Mouse (Mus musculus) adrenal gland, adult 8-10 months (tissue): ENCODE results near the gene Rcc2. TPM values are rescaled to one million over a fixed set of nuclear protein-coding genes. Genes with fewer than 3 reads are reported as not detected.

Source experiments
- DNase-seq: peaks from one replicate; pipeline ENCODE4 v3.0.0; 2022
- total RNA-seq, 4 experiments: library from RNA; stranded (reverse); gene quantifications; 2 replicates each; pipeline ENCODE4 v1.2.4; 2022

Gene Rcc2
- 10 to 100 TPM; 71.0 to 87.5 (median 77.3) TPM for total RNA-seq

DNA sequence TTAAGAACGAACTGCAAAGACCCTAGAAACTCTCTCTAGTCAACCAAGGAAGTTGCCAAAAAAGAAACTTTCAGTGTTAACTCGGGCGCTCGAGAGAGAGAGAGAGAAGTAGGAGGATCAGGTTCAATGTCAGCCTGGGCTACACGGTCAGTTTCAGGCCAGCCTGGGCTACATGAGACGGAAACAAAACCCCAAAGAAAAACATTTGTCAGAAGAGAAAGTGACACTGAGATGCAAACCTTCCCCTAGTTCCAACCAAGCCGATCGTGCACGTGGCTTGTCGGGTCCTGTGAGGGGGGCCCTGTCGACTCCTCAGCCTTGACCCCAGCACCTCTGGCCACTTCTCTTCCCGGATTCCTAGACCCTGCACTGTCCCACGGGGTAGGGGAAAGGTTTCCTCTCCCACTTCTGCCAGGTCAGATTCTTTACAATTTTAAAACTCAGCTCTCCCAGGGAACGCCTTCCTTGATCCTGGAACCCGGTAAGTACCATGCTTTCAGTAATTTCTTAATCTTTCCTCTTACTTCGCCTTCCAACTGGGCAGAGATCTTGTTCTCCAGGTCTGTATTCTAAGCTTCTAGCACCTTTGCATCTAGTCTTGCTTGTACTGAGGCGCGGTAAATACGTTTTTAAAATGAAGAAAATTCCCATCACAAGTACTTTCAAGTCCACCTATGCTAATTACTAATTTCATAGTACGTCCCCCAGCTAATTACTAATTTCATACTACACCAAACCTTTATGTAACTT, at the start of gene Rcc2:
TSS of gene Rcc2 (plus strand) at position 273 of the 750 bp plus-strand sequence.
- no peak for DNase-seq

- DNase-seq, result no peak
Observed at GRCm38 (mm10) chr4:140653835-140654583, 46.3 kb upstream of the Rcc2 start.

DNA sequence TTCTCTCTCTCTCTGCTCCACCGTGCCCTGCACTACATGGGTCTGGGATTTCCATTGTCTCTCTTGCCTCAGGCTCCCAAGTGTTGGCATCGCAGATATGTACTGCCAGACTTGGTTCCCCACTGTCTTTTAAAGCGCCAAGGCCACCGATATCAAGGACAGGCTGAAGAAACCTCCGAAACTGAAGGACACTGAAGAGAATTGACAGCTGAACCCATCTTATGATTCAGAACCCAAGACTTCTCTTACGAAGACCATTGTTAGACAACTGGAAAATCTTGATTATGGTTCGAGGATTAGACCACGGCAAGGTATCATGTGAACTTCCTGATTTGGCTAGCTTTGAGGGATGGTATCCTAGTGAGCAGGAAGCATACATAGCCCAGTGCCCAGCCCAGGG, 45.5 kb upstream of the Rcc2 start:
- DNase-seq, result no peak

- no peak for DNase-seq
Observed at GRCm38 (mm10) chr4:140656529-140656928, 43.8 kb upstream of the Rcc2 start.

- peak; percentile 81 for DNase-seq
Observed at GRCm38 (mm10) chr4:140657681-140658575, 42.4 kb upstream of the Rcc2 start.

DNA sequence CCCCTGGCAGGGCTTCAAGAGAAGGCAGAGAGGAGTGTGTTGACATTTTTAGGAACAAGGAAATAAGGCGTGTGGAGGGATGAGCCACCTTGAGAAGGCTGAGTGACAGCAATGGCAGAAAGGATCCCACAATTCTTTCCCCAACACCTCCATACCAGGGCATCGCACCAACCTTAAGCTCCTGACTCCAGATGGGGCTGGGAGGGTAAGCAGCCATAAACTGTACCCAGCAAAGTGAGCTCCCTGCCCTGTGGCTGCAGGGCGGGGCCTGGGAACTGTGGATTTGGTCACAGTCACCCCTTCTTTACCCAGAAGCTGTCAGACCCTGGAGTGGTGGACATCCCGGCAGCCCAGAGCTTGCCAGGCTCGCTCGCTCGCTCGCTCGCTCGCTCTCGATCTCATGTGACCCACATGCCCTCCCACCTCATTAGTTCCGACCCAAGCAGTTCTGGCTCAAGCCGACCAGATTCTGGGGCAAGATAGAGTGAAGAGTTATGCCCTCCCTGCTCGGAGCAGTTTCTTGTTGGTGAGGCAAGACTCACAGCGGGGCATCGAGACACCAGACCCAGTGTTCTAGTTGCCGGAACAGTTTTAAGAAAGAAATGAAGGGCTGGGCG, 38.8 kb upstream of the Rcc2 start:
- no peak for DNase-seq

- no peak for DNase-seq
Observed at GRCm38 (mm10) chr4:140662453-140662852, 37.9 kb upstream of the Rcc2 start.

DNA sequence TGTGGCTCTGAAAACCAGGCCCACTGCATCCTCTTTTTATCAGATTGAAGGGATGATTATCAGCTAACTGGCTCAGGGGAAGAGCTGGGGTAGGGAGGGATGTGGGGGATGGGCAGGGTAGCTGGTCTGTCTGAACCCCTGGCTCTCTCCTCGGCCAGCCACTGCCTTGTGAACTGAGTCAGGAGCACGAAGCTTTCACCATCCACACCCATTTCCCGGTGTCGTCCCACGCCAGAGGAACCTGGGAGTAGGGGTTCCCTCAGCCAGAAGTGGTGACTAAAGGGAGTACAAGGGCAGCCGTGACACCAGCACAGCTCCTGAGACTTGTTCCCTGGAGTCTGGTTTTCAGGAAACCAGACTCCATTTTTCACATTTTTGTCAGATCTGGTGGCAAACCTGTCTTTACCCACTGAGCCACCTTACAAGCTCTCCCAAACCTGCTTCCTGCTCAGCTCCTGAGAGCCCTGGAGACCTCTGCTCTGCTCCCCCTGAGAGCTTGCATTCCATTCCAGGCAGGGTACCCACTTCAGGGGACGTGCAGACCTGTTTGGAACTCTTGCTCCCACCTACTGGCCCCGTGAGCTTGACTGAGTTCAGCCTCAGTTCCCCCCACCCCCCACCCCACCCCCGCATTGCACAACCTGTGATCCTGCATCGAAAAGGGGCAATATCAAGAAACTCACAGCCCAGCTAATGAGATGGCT, 37.3 kb upstream of the Rcc2 start:
- DNase-seq, result no peak

DNA sequence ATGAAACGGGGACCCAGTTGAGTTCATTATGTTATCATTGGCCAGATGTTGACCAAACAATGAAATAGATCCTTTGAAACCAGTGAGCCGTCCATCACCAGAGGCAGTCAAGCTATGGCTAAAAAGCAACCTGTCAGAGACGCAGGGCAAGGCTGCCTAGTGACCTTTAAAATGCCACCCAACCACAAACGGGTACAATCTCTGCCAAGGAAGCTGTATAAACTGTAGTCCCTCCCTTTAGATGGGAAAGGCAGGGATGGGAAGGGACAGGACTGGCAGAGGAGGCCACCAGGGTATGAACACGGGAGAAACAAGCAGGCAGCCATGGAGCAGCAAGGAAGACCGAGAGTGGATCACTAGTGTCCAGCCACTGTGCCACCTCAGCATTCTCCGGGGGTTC, 35.3 kb upstream of the Rcc2 start:
- DNase-seq, result no peak

DNA sequence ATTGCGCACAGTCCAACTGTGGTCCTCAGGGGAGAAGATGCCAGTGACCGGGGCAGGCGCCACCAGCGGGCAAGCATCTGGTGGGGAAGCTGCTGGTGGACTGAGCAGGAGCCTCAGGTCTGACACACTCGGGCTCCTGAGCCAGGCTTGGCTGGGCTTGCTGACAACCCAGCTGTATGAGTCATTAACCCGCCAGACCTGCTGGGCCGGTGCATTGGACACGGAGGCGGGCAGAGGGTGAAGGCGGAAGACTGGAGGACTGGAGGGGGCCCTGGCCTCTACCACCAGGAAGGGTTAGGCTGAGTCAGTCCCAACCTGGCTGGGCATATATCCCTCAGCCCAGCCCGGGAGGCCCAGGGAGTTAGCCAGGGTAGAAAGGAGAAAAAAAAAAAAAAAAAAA, 34.6 kb upstream of the Rcc2 start, which contains the start of gene Arhgef10l:
TSS of gene Arhgef10l (minus strand) at position 253 of the 400 bp plus-strand sequence.
- DNase-seq, result peak; percentile 68

DNA sequence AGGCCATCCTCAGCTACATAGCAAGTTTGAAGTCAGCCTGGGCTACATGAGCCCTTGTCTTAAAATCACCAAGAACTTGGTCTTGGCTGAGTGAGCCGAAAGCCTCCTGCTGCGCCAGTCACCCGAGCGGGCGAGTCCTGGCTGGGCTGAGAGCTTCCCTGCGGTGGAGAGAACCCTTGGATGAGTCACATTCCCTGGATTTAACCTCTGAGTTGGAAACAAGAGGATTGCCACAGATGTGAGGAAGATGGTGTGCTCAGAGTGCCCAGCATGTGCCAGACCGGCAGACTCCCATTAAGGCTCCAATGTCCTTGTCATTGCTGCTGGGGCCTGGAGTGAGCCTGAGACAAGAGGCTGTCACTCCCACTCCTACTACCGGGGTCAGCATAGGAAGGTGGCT, 32.5 kb upstream of the Rcc2 start:
- no peak for DNase-seq

DNA sequence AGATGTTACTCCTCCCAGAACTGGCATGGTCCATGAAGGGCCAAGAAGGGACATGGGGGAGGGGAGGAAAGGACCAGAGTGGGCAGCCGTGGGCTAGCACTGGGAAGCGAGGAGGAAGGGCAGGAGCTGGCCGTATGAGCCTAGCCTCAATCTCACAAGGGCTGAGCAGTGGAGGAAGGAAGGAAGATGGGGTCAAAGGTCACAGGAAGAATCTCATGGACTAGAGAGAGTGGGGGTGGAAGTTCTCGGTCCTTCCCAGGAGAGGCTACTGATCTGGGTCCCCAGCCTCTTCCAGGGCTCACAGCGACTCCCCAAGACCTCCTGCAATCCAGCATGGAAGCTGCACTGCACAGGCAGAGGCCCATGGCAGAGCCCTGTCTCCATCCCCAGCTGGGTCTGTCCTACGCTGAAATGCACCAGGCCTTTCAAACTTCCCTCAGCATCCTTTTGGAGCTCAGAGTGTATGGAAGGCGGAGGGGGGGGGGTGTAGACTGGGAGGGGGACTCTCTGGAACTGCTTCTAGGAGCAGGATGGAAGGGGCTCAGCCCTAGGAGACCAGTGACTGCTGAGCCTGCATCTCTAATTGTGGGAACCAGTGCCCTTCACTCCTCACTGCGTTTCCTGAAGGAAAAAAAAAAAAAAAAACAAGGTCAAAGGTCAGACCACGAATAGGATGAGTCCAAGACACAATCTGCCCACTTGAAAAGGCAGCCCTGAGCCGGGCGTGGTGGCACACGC, 26.6 kb upstream of the Rcc2 start:
- DNase-seq, result no peak

DNA sequence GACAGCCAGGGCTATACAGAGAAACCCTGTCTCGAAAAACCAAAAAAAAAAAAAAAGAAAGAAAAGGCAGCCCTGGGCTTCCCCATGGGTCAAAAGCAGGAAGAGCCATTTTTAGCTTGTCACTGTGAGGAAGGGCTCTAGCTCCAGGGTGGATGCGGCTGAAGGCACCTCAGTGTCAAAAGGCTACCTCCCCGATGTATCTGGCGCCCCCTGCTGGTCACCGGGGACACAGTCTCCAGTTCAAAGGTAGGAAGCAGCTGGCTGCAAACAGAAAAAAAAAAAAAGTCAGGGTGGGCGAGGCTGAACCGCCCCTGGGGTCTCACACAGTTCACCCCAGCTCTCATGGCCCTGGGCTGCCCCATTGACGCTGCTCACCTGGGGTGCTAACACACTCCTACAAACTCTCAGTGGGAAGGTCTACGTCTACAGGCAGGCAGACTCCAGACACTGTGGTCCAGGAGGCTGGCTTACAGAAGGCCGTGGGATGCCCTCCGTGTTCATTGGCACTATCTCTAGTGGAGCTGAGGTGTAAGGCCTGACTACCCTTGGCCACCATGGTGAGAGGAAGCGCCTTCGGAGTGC, 25.9 kb upstream of the Rcc2 start:
- peak; percentile 62 for DNase-seq

DNA sequence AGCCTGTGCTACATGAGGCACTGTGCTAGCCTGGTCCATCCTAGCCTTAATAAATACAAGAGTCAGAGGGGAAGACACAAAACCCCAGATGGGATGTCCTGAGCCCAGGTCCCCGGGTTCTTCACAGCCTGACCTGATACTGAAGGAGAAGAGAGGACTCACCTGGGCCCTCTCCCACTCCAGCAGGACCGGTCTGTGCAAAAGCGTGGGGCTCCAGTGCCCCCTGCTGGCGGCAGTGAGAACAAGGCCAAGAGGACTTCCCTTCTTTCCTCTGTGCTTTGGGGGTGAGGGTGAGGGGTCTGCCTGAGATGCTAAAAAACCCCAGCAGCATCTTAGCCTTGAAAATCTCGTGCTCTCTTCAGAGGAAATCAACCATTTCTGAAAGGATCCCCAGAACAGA, 21.3 kb upstream of the Rcc2 start:
- no peak for DNase-seq

- no peak for DNase-seq
Observed at GRCm38 (mm10) chr4:140679723-140680380, 20.5 kb upstream of the Rcc2 start.

- DNase-seq, result no peak
Observed at GRCm38 (mm10) chr4:140680731-140681397, 19.5 kb upstream of the Rcc2 start.

GRCm38 (mm10) chr4:140683608-140684007, 16.7 kb upstream of the Rcc2 start:
- DNase-seq, result no peak

- no peak for DNase-seq
Observed at GRCm38 (mm10) chr4:140684141-140684871, 16.0 kb upstream of the Rcc2 start.

- no peak for DNase-seq
Observed at GRCm38 (mm10) chr4:140684881-140685303, 15.4 kb upstream of the Rcc2 start.
